Mouse (Mus musculus) heart, embryonic 12.5 days (tissue): ENCODE measurements at regions not wholly inside any gene's neighbourhood (a gene's known extent, or its start where the extent isn't known, plus 50 kb on each side); places are given as distances from the start of the nearest gene placed in this dataset.
"Not testable (repeated sequence)": the region's sequence is repeated elsewhere in the genome, so short reads cannot be mapped to it uniquely, and the experiment has no call there.

Experiments
- ATAC-seq: fragments of 200-750 bp; cut with Nextera tagmentation; 2 replicates; pipeline ENCODE4 v1.8.0; 2017; ENCODE audit warnings: moderate TSS enrichment, moderate library complexity; ENCODE audit not compliant: insufficient number of reproducible peaks, low FRiP score
- H3K27ac ChIP-seq: fragments of 300-500 bp; sonication (generic); 2 replicates; pipeline ENCODE4 v1.5.1; 2016; ENCODE audit warnings: mild to moderate bottlenecking, moderate library complexity; ENCODE audit not compliant: poor library complexity, severe bottlenecking
- H3K27me3 ChIP-seq: fragments of 300-500 bp; sonication (generic); replicated peaks from 2 replicates; pipeline ENCODE4 v1.6.1; 2016; ENCODE audit warnings: mild to moderate bottlenecking, moderate library complexity
- H3K36me3 ChIP-seq: fragments of 300-500 bp; sonication (generic); 2 replicates; pipeline ENCODE4 v1.6.1; 2016; ENCODE audit warnings: mild to moderate bottlenecking, moderate library complexity
- H3K4me1 ChIP-seq: fragments of 300-500 bp; sonication (generic); replicated peaks from 2 replicates; pipeline ENCODE4 v1.6.1; 2016; ENCODE audit warnings: mild to moderate bottlenecking
- H3K4me2 ChIP-seq: fragments of 300-500 bp; sonication (generic); 2 replicates; pipeline ENCODE4 v1.6.1; 2016; ENCODE audit warnings: mild to moderate bottlenecking, moderate library complexity
- H3K4me3 ChIP-seq: fragments of 300-500 bp; sonication (generic); 2 replicates; pipeline ENCODE4 v1.5.1; 2016; ENCODE audit warnings: mild to moderate bottlenecking
- H3K9ac ChIP-seq: fragments of 300-500 bp; sonication (generic); 2 replicates; pipeline ENCODE4 v1.6.1; 2016; ENCODE audit warnings: mild to moderate bottlenecking, moderate library complexity
- H3K9me3 ChIP-seq: fragments of 300-500 bp; sonication (generic); replicated peaks from 2 replicates; pipeline ENCODE4 v1.6.1; 2016; ENCODE audit warnings: mild to moderate bottlenecking, moderate library complexity
- WGBS: fragments of 180-500 bp; shearing (Covaris S2); methylation state at CpG from one replicate; pipeline ENCODE4 v1.1.7; 2016; 5-methylcytosine and 5-hydroxymethylcytosine counted together

DNA sequence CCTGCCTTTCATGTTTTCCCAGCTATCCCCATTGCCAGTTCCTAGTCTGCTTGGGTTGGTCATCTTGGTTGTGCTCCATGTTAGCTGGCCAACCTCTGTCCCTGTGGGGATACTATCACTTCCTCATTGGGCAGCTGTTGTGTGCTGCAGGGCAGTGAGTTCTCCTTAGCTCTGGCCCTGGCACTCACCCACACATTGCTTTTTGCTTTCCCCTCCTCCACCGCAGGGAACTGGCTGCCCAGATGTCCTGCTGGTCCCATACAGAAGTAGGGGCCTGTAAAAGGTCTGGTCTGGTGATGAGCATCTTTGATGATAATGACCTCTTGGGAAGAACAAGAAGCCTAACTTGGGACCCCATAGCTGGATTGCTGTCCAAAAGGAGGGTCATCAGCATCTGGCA, 308.2 kb upstream of the Gm21863 start:
- peaks cover 56% of the 10 kb centered on the region for H3K9me3 ChIP-seq
- H3K4me1 ChIP-seq, H3K36me3 ChIP-seq, H3K27me3 ChIP-seq, H3K9ac ChIP-seq, H3K4me2 ChIP-seq, H3K27ac ChIP-seq, H3K4me3 ChIP-seq, ATAC-seq: not testable (repeated sequence)
- 82% methylated on average over 1 of the region's 1 CpGs for WGBS

DNA sequence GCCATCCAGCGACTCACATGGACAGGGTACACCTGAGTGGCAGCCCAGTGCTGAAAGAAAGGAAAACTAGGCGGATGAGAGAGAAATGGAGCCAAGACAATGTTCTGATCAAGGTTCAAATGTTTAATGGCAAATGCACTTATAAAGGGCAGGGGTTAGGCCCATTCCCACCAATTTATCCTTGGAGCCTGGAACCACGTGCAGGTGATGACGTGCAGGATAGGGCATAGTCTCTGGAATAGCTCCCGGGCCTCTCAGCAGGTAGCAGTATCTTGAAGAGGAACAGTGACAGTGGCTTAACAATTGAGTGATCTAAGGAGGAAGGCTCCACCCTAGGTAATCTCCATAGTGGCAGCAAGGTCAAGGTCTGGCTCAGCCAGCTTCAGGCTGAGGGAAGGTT, 285.8 kb upstream of the Gm21863 start:
- peaks cover 63% of the 10 kb centered on the region for H3K9me3 ChIP-seq
- not testable (repeated sequence) for H3K36me3 ChIP-seq, H3K27ac ChIP-seq, H3K4me2 ChIP-seq, H3K9ac ChIP-seq, H3K4me1 ChIP-seq, H3K4me3 ChIP-seq, ATAC-seq, H3K27me3 ChIP-seq
- WGBS, result 74% methylated on average over 5 of the region's 5 CpGs

DNA sequence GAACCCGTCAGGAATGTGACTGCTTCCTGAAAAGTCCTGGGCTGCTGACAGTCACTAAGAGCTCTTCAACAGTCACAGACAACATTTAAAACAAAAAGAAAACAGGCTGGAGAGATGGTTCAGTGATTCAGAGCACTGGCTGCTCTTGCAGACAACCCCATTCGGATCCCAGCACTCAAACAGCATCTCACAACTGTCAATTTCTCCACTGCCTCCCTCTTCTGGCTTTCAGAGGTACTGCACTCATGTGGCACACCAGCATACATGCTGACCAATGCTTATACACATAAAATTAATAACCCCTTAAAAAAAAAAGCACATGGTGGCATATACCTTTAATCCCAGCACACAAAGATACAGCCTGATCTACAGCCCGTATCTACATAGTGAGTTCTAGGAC, 283.7 kb upstream of the Gm21863 start:
- H3K4me1 ChIP-seq, H3K9ac ChIP-seq, ATAC-seq, H3K27ac ChIP-seq, H3K4me3 ChIP-seq, H3K27me3 ChIP-seq, H3K4me2 ChIP-seq, H3K36me3 ChIP-seq: not testable (repeated sequence)
- 74% methylated on average over 3 of the region's 3 CpGs for WGBS
- H3K9me3 ChIP-seq, result peaks cover 76% of the 10 kb centered on the region
